ENCODE assay signal across 26 mouse cellular contexts in the genomic region with DNA sequence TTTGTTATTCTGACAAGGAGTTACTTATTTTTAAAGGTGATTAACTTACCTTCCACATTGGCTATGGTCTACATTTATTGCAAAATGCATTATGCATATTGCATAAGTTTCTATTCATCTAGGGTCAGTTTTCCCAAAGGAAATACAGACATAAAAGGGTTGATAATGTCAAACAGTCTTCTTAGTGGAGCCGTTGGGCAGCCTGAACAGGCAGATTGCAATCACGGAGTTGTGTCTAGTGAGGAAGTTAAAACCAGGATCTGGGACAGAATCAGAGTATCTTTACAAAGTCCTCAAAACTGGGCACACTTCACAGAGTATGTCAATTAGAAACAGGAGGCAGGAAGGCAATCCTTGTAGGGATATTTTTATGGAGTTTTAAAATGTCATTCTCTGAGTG.
"Had no signal": no experiment of that assay in that cellular context is flagged by ENCODE, and none has a peak within 500 bp of the region (broad histone marks: within the 10 kb centered on the region; RNA-seq: fewer than 3 reads in every experiment).

No protein-coding gene starts in this region.

- H3K27me3 ChIP-seq: heart, embryonic 12.5 days; hindbrain, embryonic 12.5 days; hindbrain, embryonic 15.5 days; intestine, embryonic 15.5 days; limb, embryonic 13.5 days; limb, embryonic 15.5 days; liver, embryonic 12.5 days had no signal

- ATAC-seq: inflammation-experienced regulatory T-cells, adult 6 months; intestine, embryonic 15.5 days; intestine, postnatal 0 days; liver, embryonic 12.5 days had no signal

- H3K27ac ChIP-seq: gastrocnemius, adult 2 months; heart, embryonic 10.5 days; hindbrain, embryonic 12.5 days; hindbrain, embryonic 15.5 days; intestine, embryonic 15.5 days; layer of hippocampus, adult 2 months; limb, embryonic 13.5 days; limb, embryonic 15.5 days; liver, embryonic 12.5 days; liver, embryonic 14.5 days had no signal

- H3K4me2 ChIP-seq: heart, embryonic 12.5 days; hindbrain, embryonic 12.5 days; hindbrain, embryonic 15.5 days; intestine, embryonic 15.5 days; limb, embryonic 13.5 days; limb, embryonic 15.5 days; liver, embryonic 12.5 days had no signal

- H3K36me3 ChIP-seq: heart, embryonic 10.5 days; heart, embryonic 12.5 days; hindbrain, embryonic 12.5 days; hindbrain, embryonic 15.5 days; intestine, embryonic 15.5 days; limb, embryonic 13.5 days; limb, embryonic 15.5 days; liver, embryonic 12.5 days had no signal

- H3K9ac ChIP-seq: heart, embryonic 12.5 days; hindbrain, embryonic 12.5 days; hindbrain, embryonic 15.5 days; intestine, embryonic 15.5 days; limb, embryonic 13.5 days; limb, embryonic 15.5 days; liver, embryonic 12.5 days; liver, embryonic 14.5 days had no signal

- H3K9me3 ChIP-seq: heart, embryonic 10.5 days; heart, embryonic 12.5 days; hindbrain, embryonic 12.5 days; hindbrain, embryonic 15.5 days; intestine, embryonic 15.5 days; limb, embryonic 13.5 days; limb, embryonic 15.5 days; liver, embryonic 12.5 days had no signal

- H3K4me3 ChIP-seq: gastrocnemius, adult 2 months; heart, embryonic 10.5 days; heart, embryonic 12.5 days; hindbrain, embryonic 12.5 days; hindbrain, embryonic 15.5 days; intestine, embryonic 15.5 days; layer of hippocampus, adult 2 months; limb, embryonic 13.5 days; limb, embryonic 15.5 days; liver, embryonic 12.5 days had no signal

- DNase-seq: gastrocnemius, adult 2 months; gastrocnemius, postnatal 10 days; gastrocnemius, postnatal 25 days; heart, adult 18-20 months; heart, postnatal 10 days; heart, postnatal 4 days; kidney, adult 18-20 months; kidney, adult 8-10 months; kidney, postnatal 10 days; kidney, postnatal 25 days; kidney, postnatal 4 days; layer of hippocampus, adult 9-11 months; layer of hippocampus, postnatal 36 days; left cerebral cortex, postnatal 4 days had no signal

- H3K4me1 ChIP-seq: heart, embryonic 10.5 days; heart, embryonic 12.5 days; hindbrain, embryonic 12.5 days; hindbrain, embryonic 15.5 days; intestine, embryonic 15.5 days; limb, embryonic 13.5 days; limb, embryonic 15.5 days had no signal
